Mouse (Mus musculus) midbrain, postnatal 0 days (tissue): ENCODE results near the gene Smad3. TPM values are rescaled to one million over a fixed set of nuclear protein-coding genes. Genes with fewer than 3 reads are reported as not detected.

Source experiments
- ATAC-seq: fragments of 200-750 bp; cut with Nextera tagmentation; 2 replicates; pipeline ENCODE4 v1.8.0; 2017; ENCODE audit warnings: moderate number of reproducible peaks, mild to moderate bottlenecking, moderate TSS enrichment, moderate library complexity; ENCODE audit not compliant: low FRiP score
- DNase-seq: peaks from one replicate; pipeline ENCODE4 v3.0.0-alpha.2; 2015; ENCODE audit warnings: low spot score
- H3K27ac ChIP-seq: fragments of 300-500 bp; sonication (generic); 2 replicates; pipeline ENCODE4 v1.5.1; 2014; ENCODE audit warnings: low read depth, mild to moderate bottlenecking, low read length, mixed read lengths
- H3K27me3 ChIP-seq: fragments of 300-500 bp; sonication (generic); 2 replicates; pipeline ENCODE4 v1.6.1; 2014; ENCODE audit warnings: low read length, control low read depth, mixed read lengths; ENCODE audit not compliant: insufficient read depth
- H3K36me3 ChIP-seq: fragments of 300-500 bp; sonication (generic); 2 replicates; pipeline ENCODE4 v1.6.1; 2014; ENCODE audit warnings: low read length, control low read depth, mixed read lengths; ENCODE audit not compliant: insufficient read depth
- H3K4me1 ChIP-seq: fragments of 300-500 bp; sonication (generic); 2 replicates; pipeline ENCODE4 v1.6.1; 2014; ENCODE audit warnings: mild to moderate bottlenecking, control low read depth, antibody characterized with exemption, low read length, mixed read lengths; ENCODE audit not compliant: insufficient read depth
- H3K4me2 ChIP-seq: fragments of 300-500 bp; sonication (generic); 2 replicates; pipeline ENCODE4 v1.6.1; 2014; ENCODE audit warnings: low read depth, mild to moderate bottlenecking, low read length, mixed read lengths; ENCODE audit not compliant: poor library complexity, severe bottlenecking
- H3K4me3 ChIP-seq: fragments of 300-500 bp; sonication (generic); 2 replicates; pipeline ENCODE4 v1.5.1; 2014; ENCODE audit warnings: low read depth, mild to moderate bottlenecking, low read length, moderate library complexity
- H3K9ac ChIP-seq: fragments of 300-500 bp; sonication (generic); replicated peaks from 2 replicates; pipeline ENCODE4 v1.6.1; 2014; ENCODE audit warnings: mild to moderate bottlenecking, low read length, moderate library complexity, mixed read lengths; ENCODE audit not compliant: poor library complexity, severe bottlenecking
- H3K9me3 ChIP-seq: fragments of 300-500 bp; sonication (generic); 2 replicates; pipeline ENCODE4 v1.6.1; 2016; ENCODE audit warnings: low read length, control low read depth
- CTCF ChIP-seq: IDR thresholded peaks from 2 replicates; pipeline ENCODE4 v1.5.1; 2016; ENCODE audit warnings: antibody characterized with exemption, mild to moderate bottlenecking
- WGBS: fragments of 180-500 bp; shearing (Covaris S2); extraction: QIAGEN DNeasy Blood & Tissue Kit; methylation state at CpG from one replicate; pipeline ENCODE4 v1.1.7; 2014; 5-methylcytosine and 5-hydroxymethylcytosine counted together
- polyA plus RNA-seq: library from polyadenylated mRNA; unstranded; fragments of >200 nt; fragmentation: Nextera tagmentation; extraction: Ambion mirVana; gene quantifications from 2 replicates; pipeline ENCODE4 v1.2.1, GENCODE M21; 2015
- total RNA-seq: library from RNA; depleted of rRNA; stranded (reverse); fragments of >200 nt; gene quantifications from 2 replicates; pipeline ENCODE4 v1.2.3, GENCODE M21; 2014

The Smad3 gene
- total and polyA plus RNA-seq, 2 experiments from 2014 or later = 4.0 to 20.6 TPM

GRCm38 (mm10) chr9:63625090-63625756, 132.6 kb downstream of the Smad3 start:
- Histone ChIP-seq H3K9ac (no peak overlapping the region), H3K4me2 (no peak overlapping the region), H3K36me3 (peaks cover 33% of the 10 kb centered on the region), H3K9me3 (no peaks in the 10 kb centered on the region), H3K27ac (no peak overlapping the region), H3K27me3 (no peaks in the 10 kb centered on the region), H3K4me1 (no peaks in the 10 kb centered on the region), H3K4me3 (no peak overlapping the region)
- no peak for TF ChIP-seq CTCF
- WGBS = 91% methylated on average over 9 of the region's 9 CpGs
- DNase-seq (no peak), ATAC-seq (no peak)

GRCm38 (mm10) chr9:63623895-63624569, 133.8 kb downstream of the Smad3 start:
- Histone ChIP-seq H3K4me3 (no peak overlapping the region), H3K27ac (no peak overlapping the region), H3K36me3 (peaks cover 33% of the 10 kb centered on the region), H3K27me3 (no peaks in the 10 kb centered on the region), H3K4me1 (no peaks in the 10 kb centered on the region), H3K4me2 (no peak overlapping the region), H3K9ac (no peak overlapping the region), H3K9me3 (no peaks in the 10 kb centered on the region)
- ATAC-seq = no peak
- TF ChIP-seq CTCF = 0 out of 2 replicates have a peak, but pooled peaks have one; percentile 4
- 79% methylated on average over 15 of the region's 15 CpGs for WGBS
- no peak for DNase-seq

DNA sequence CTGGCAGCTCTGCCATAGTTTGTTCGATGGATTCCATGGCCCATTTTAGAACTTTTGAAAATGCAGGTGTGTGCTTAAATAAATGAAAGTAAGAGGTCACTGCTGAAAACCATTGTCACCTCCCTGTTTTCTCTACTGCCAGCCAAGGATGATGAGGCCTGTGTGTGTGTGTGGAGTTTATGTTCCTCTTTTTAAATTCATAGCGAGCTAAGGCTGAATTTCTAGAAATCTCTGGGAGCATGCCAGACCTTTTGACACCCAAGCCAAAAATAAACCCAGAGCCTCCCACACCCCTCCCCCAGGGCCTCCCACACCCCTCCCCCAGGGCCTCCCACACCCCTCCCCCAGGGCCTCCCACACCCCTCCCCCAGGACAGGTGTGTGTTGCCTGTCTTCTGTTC, 139.8 kb downstream of the Smad3 start:
- no peak for TF ChIP-seq CTCF
- peaks cover 27% of the 10 kb centered on the region for H3K36me3 ChIP-seq
- no peak overlapping the region for H3K4me2 ChIP-seq
- WGBS = 100% methylated on average over 2 of the region's 2 CpGs
- no peaks in the 10 kb centered on the region for H3K27me3 ChIP-seq
- ATAC-seq = no peak
- no peaks in the 10 kb centered on the region for H3K9me3 ChIP-seq
- H3K4me3 ChIP-seq = no peak overlapping the region
- no peak for DNase-seq
- H3K4me1 ChIP-seq = no peaks in the 10 kb centered on the region
- no peak overlapping the region for H3K27ac ChIP-seq
- no peak overlapping the region for H3K9ac ChIP-seq

- Histone ChIP-seq H3K27ac (no peak overlapping the region), H3K9me3 (no peaks in the 10 kb centered on the region)
Observed at GRCm38 (mm10) chr9:63614018-63614985, 143.5 kb downstream of the Smad3 start.

DNA sequence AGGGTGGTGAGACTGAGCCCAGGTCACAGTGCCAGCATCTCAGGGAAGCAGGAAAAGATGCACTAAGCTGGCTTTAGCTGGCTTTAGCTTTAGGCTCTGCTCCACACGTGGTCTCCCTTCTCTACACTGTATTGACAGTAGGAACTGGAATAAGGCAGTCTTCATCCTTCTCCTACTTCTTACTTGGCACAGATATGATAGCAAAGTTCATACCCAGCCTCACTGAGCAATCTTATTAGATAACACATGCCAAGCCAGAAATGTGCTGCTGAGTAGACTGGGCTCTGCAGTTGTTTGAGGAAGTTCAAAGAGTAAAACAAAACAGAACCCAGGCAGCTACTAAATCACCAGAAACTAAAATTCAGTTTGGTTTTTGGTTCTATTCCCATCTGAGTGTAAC, 144.2 kb downstream of the Smad3 start:
- Histone ChIP-seq H3K27me3 (no peaks in the 10 kb centered on the region), H3K9me3 (no peaks in the 10 kb centered on the region), H3K27ac (no peak overlapping the region), H3K4me1 (0 out of 2 replicates have a peak, but pooled peaks cover 3% of the 10 kb centered on the region), H3K4me2 (no peak overlapping the region), H3K4me3 (no peak overlapping the region), H3K9ac (no peak overlapping the region), H3K36me3 (peaks cover 6% of the 10 kb centered on the region; the same call in 1 of the 2 replicates)
- DNase-seq (no peak), ATAC-seq (no peak)
- TF ChIP-seq CTCF = no peak
- 18% methylated on average over 1 of the region's 1 CpGs for WGBS

More at GRCm38 (mm10) chr9:63614018-63614985, 143.5 kb downstream of the Smad3 start:
- H3K4me2 ChIP-seq = no peak overlapping the region
- H3K27me3 ChIP-seq = no peaks in the 10 kb centered on the region
- no peak overlapping the region for H3K4me3 ChIP-seq
- ATAC-seq = no peak
- H3K9ac ChIP-seq = no peak overlapping the region
- H3K36me3 ChIP-seq = peaks cover 6% of the 10 kb centered on the region; the same call in 1 of the 2 replicates
- TF ChIP-seq CTCF = no peak
- 90% methylated on average over 11 of the region's 11 CpGs for WGBS
- H3K4me1 ChIP-seq = 0 out of 2 replicates have a peak, but pooled peaks cover 3% of the 10 kb centered on the region
- no peak for DNase-seq
